Mouse (Mus musculus): ENCODE results near the gene Vmn2r90. TPM values are rescaled to one million over a fixed set of nuclear protein-coding genes. Genes with fewer than 3 reads are reported as not detected.
"Not testable (repeated sequence)": the region's sequence is repeated elsewhere in the genome, so short reads cannot be mapped to it uniquely, and the experiment has no call there.

Gene Vmn2r90
- polyA plus RNA-seq (2012; fragmentation: generic; extraction: Trizol), result not detected

GRCm38 (mm10) chr17:17703447-17703846 lies at the start of gene Vmn2r90:
Vmn2r90 (plus strand) TSS chr17:17703747.
- H3K4me3 ChIP-seq, result no peak within 1 kb of the TSS
- H3K27me3 ChIP-seq (ENCODE audit: control insufficient read depth, insufficient read depth, insufficient read length), result no peaks in the 10 kb centered on the region
- TF ChIP-seq CEBPB (IDR thresholded peaks at IDR 0.05; ENCODE audit: insufficient read depth, poor library complexity, severe bottlenecking), result no peak
- TF ChIP-seq POLR2A (IDR thresholded peaks at IDR 0.05; ENCODE audit: insufficient read length, low read depth), result no peak
- no peak for TF ChIP-seq SRF (IDR thresholded peaks at IDR 0.05; ENCODE audit: control insufficient read depth, insufficient read length, low read depth)
- TF ChIP-seq E2F4 (IDR thresholded peaks at IDR 0.05; ENCODE audit: insufficient read depth), result no peak
- H3K36me3 ChIP-seq (ENCODE audit: control insufficient read depth, insufficient read depth), result no peaks in the 10 kb centered on the region
- H3K79me2 ChIP-seq (ENCODE audit: control insufficient read depth, insufficient read depth), result no peaks in the 10 kb centered on the region
- H3K4me2 ChIP-seq (ENCODE audit: low read depth), result no peak within 1 kb of the TSS
- H3ac ChIP-seq (ENCODE audit: control insufficient read depth, insufficient read length), result no peak within 1 kb of the TSS

GRCm38 (mm10) chr17:17654997-17655828 lies 48.3 kb upstream of the Vmn2r90 start:
- TF ChIP-seq TCF3 (IDR thresholded peaks at IDR 0.05; ENCODE audit: insufficient read length, low read depth) (no peak), SRF (IDR thresholded peaks at IDR 0.05; ENCODE audit: control insufficient read depth, insufficient read length, low read depth) (no peak), CEBPB (IDR thresholded peaks at IDR 0.05; ENCODE audit: insufficient read depth, poor library complexity, severe bottlenecking) (no peak), POLR2AphosphoS2 (IDR thresholded peaks at IDR 0.05; ENCODE audit: insufficient read length, low read depth) (no peak), REST (IDR thresholded peaks at IDR 0.05; ENCODE audit: insufficient read depth, insufficient read length) (no peak), MYOD1 (IDR thresholded peaks at IDR 0.05; ENCODE audit: control insufficient read depth in 1 of 3, insufficient read length in 2 of 3, low read depth in 2 of 3) (no peak), E2F4 (IDR thresholded peaks at IDR 0.05; ENCODE audit: insufficient read depth) (no peak), POLR2A (IDR thresholded peaks at IDR 0.05; ENCODE audit: insufficient read length, low read depth) (no peak)
- Histone ChIP-seq H3K79me2 (ENCODE audit: control insufficient read depth, insufficient read depth) (no peaks in the 10 kb centered on the region), H3K4me3 (no peak overlapping the region), H3K36me3 (ENCODE audit: control insufficient read depth, insufficient read depth) (no peaks in the 10 kb centered on the region), H3K4me2 (ENCODE audit: low read depth) (peak overlapping the region; percentile 30), H3K27me3 (ENCODE audit: control insufficient read depth, insufficient read depth, insufficient read length) (no peaks in the 10 kb centered on the region), H3ac (ENCODE audit: control insufficient read depth, insufficient read length) (no peak overlapping the region)

GRCm38 (mm10) chr17:17655829-17656176 lies 47.7 kb upstream of the Vmn2r90 start:
- no peak overlapping the region for H3K4me3 ChIP-seq
- no peak for TF ChIP-seq MYOG (IDR thresholded peaks at IDR 0.05; ENCODE audit: control insufficient read depth in 1 of 3, insufficient read depth in 1 of 3, insufficient read length in 2 of 3, low read depth in 2 of 3)
- TF ChIP-seq SRF (IDR thresholded peaks at IDR 0.05; ENCODE audit: control insufficient read depth, insufficient read length, low read depth), result no peak
- H3K36me3 ChIP-seq (ENCODE audit: control insufficient read depth, insufficient read depth), result no peaks in the 10 kb centered on the region
- H3K79me2 ChIP-seq (ENCODE audit: control insufficient read depth, insufficient read depth), result no peaks in the 10 kb centered on the region
- no peaks in the 10 kb centered on the region for H3K27me3 ChIP-seq (ENCODE audit: control insufficient read depth, insufficient read depth, insufficient read length)
- no peak overlapping the region for H3ac ChIP-seq (ENCODE audit: control insufficient read depth, insufficient read length)
- H3K4me2 ChIP-seq (ENCODE audit: low read depth), result no peak overlapping the region

GRCm38 (mm10) chr17:17678781-17679180 lies 24.8 kb upstream of the Vmn2r90 start:
- Histone ChIP-seq H3K4me2 (ENCODE audit: low read depth) (no peak overlapping the region), H3K36me3 (ENCODE audit: control insufficient read depth, insufficient read depth) (no peaks in the 10 kb centered on the region), H3K27me3 (ENCODE audit: control insufficient read depth, insufficient read depth, insufficient read length) (no peaks in the 10 kb centered on the region), H3ac (ENCODE audit: control insufficient read depth, insufficient read length) (no peak overlapping the region), H3K4me3 (no peak overlapping the region), H3K79me2 (ENCODE audit: control insufficient read depth, insufficient read depth) (no peaks in the 10 kb centered on the region)
- TF ChIP-seq MYOG (IDR thresholded peaks at IDR 0.05; ENCODE audit: control insufficient read depth in 1 of 3, insufficient read depth in 1 of 3, insufficient read length in 2 of 3, low read depth in 2 of 3) (no peak), TCF12 (IDR thresholded peaks at IDR 0.05; ENCODE audit: insufficient read depth, poor library complexity, severe bottlenecking) (no peak), MAX (IDR thresholded peaks at IDR 0.05; ENCODE audit: low read depth) (no peak), TCF3 (IDR thresholded peaks at IDR 0.05; ENCODE audit: insufficient read length, low read depth) (no peak), E2F4 (IDR thresholded peaks at IDR 0.05; ENCODE audit: insufficient read depth) (no peak), POLR2A (IDR thresholded peaks at IDR 0.05; ENCODE audit: insufficient read length, low read depth) (no peak), SRF (IDR thresholded peaks at IDR 0.05; ENCODE audit: control insufficient read depth, insufficient read length, low read depth) (no peak), REST (IDR thresholded peaks at IDR 0.05; ENCODE audit: insufficient read depth, insufficient read length) (no peak), CEBPB (IDR thresholded peaks at IDR 0.05; ENCODE audit: insufficient read depth, poor library complexity, severe bottlenecking) (no peak)

GRCm38 (mm10) chr17:17690659-17691058 lies 12.9 kb upstream of the Vmn2r90 start:
- no peak overlapping the region for H3K4me3 ChIP-seq
- no peaks in the 10 kb centered on the region for H3K79me2 ChIP-seq (ENCODE audit: control insufficient read depth, insufficient read depth)
- H3K27me3 ChIP-seq (ENCODE audit: control insufficient read depth, insufficient read depth, insufficient read length), result no peaks in the 10 kb centered on the region
- no peaks in the 10 kb centered on the region for H3K36me3 ChIP-seq (ENCODE audit: control insufficient read depth, insufficient read depth)
- TF ChIP-seq CEBPB (IDR thresholded peaks at IDR 0.05; ENCODE audit: insufficient read depth, poor library complexity, severe bottlenecking), result 0 out of 2 replicates have a peak, but pooled peaks have one; percentile 14
- no peak for TF ChIP-seq MYOD1 (IDR thresholded peaks at IDR 0.05; ENCODE audit: control insufficient read depth in 1 of 3, insufficient read length in 2 of 3, low read depth in 2 of 3)
- no peak overlapping the region for H3ac ChIP-seq (ENCODE audit: control insufficient read depth, insufficient read length)
- no peak overlapping the region for H3K4me2 ChIP-seq (ENCODE audit: low read depth)

- H3K4me3 ChIP-seq, result not testable (repeated sequence)
Measured at GRCm38 (mm10) chr17:17732396-17732795, 28.8 kb downstream of the Vmn2r90 start.

More at GRCm38 (mm10) chr17:17732396-17732795, 28.8 kb downstream of the Vmn2r90 start:
- H3K36me3 ChIP-seq (ENCODE audit: control insufficient read depth, insufficient read depth); H3ac ChIP-seq (ENCODE audit: control insufficient read depth, insufficient read length); H3K79me2 ChIP-seq (ENCODE audit: control insufficient read depth, insufficient read depth); H3K27me3 ChIP-seq (ENCODE audit: control insufficient read depth, insufficient read depth, insufficient read length); H3K4me2 ChIP-seq (ENCODE audit: low read depth): not testable (repeated sequence)

Measured in myocyte (in vitro differentiated cells).